ENCODE assay signal across 8 mouse cellular contexts in genomic region chr4:40720910-40721309, GRCm38 (mm10). TPM values are rescaled to one million over a fixed set of nuclear protein-coding genes. Genes with fewer than 3 reads are reported as not detected.
DNase-seq lines count a peak whose midpoint lies in the region; TF ChIP-seq lines count a peak whose summit lies in the region.

No protein-coding gene starts in this region.

- H3K9ac ChIP-seq in heart, adult 2 months (ENCODE audit: low read depth, low read length), result no peak overlapping the region

- H3K9me3 ChIP-seq in megakaryocyte, embryonic 14.5 days, result no peaks in the 10 kb centered on the region

- no peak for DNase-seq in heart, adult 2 months
- no peak for DNase-seq in heart, adult 9 months (ENCODE audit: low spot score in 2 of 2)
- DNase-seq in spleen, postnatal 36 days (ENCODE audit: low spot score in 2 of 2), result peak; percentile 15 to 27
- DNase-seq in spleen, adult 18-20 months, result no peak
- DNase-seq in urinary bladder, postnatal 25 days (ENCODE audit: low spot score), result no peak
- DNase-seq in layer of hippocampus, postnatal 10 days (ENCODE audit: low spot score in 2 of 2), result no peak
- DNase-seq in ovary, postnatal 36 days (ENCODE audit: low spot score), result no peak

- TF ChIP-seq POLR2A in heart, adult 2 months (IDR thresholded peaks at IDR 0.05; ENCODE audit: insufficient read depth, low read depth, low read length), result no peak

- TF ChIP-seq EP300 in heart, adult 2 months (IDR thresholded peaks at IDR 0.05; ENCODE audit: insufficient read depth, low read depth, low read length), result no peak

- intact Hi-C loops in heart, adult 2 months (cut with DNase I), result loop anchor here (10.0 kb wide), 1 partner anchor 744 kb away; the partner anchor contains the start of genes Kif24 and Nudt2

- peaks cover 6% of the 10 kb centered on the region for H3K4me1 ChIP-seq in heart, adult 2 months (ENCODE audit: control insufficient read depth, insufficient read depth, low read length)
- H3K4me1 ChIP-seq in megakaryocyte, embryonic 14.5 days, result peaks cover 36% of the 10 kb centered on the region

- H3K27me3 ChIP-seq in heart, adult 2 months (ENCODE audit: control insufficient read depth, insufficient read depth, low read length), result no peaks in the 10 kb centered on the region
- H3K27me3 ChIP-seq in megakaryocyte, embryonic 14.5 days (replicated peaks), result no peaks in the 10 kb centered on the region

- no peaks in the 10 kb centered on the region; the same call in 1 of the 2 replicates for H3K79me2 ChIP-seq in heart, adult 2 months (replicated peaks; ENCODE audit: control insufficient read depth, insufficient read depth, low read length)

- 88% methylated on average over 8 of the region's 8 CpGs for WGBS in heart, adult 2 months

- peaks cover 30% of the 10 kb centered on the region for H3K36me3 ChIP-seq in heart, adult 2 months (ENCODE audit: control insufficient read depth, insufficient read depth, low read length)
- peaks cover 25% of the 10 kb centered on the region for H3K36me3 ChIP-seq in megakaryocyte, embryonic 14.5 days (replicated peaks; ENCODE audit: low read length)

- no peak for TF ChIP-seq CTCF in heart, adult 2 months (IDR thresholded peaks at IDR 0.05)

- peak overlapping the region; percentile 100 for H3K27ac ChIP-seq in heart, adult 2 months

- no peak overlapping the region for H3K4me3 ChIP-seq in heart, adult 2 months
- H3K4me3 ChIP-seq in megakaryocyte, embryonic 14.5 days (replicated peaks), result peak overlapping the region; percentile 97

RNA-seq across cellular contexts. Expression of gene Dnaja1, which starts 1.0 kb away (rescaled TPM):
- total RNA-seq in heart, adult 2 months (2021), result 100 to 1,000 TPM in 1 of 2 experiments, 10 to 100 TPM in 1; 60.2 to 114 TPM
- 5.9 and 11.5 TPM in 2 replicates for polyA plus RNA-seq in heart, adult 2 months (2012; rRNA removed)
- 0.81 and 43.5 TPM in 2 replicates for polyA plus RNA-seq in megakaryocyte, embryonic 14.5 days (2012; ENCODE audit: insufficient read depth, low replicate concordance)
- 100 to 1,000 TPM; 374 to 409 TPM for total RNA-seq in layer of hippocampus, postnatal 10 days (2021)

RNA-seq across cellular contexts. Expression of gene Aptx, which starts 17.9 kb away (rescaled TPM):
- 10 to 100 TPM; 14.4 to 16.8 TPM for total RNA-seq in heart, adult 2 months (2021)
- 7.6 and 11.2 TPM in 2 replicates for polyA plus RNA-seq in heart, adult 2 months (2012; rRNA removed)
- 7.4 TPM in 1 of 2 replicates, not detected in the other for polyA plus RNA-seq in megakaryocyte, embryonic 14.5 days (2012; ENCODE audit: insufficient read depth, low replicate concordance)
- total RNA-seq in layer of hippocampus, postnatal 10 days (2021), result 10 to 100 TPM; 31.2 to 31.7 TPM

RNA-seq across cellular contexts. Expression of gene Smu1, which starts 36.8 kb away (rescaled TPM):
- total RNA-seq in heart, adult 2 months (2021), result 10 to 100 TPM; 27.0 to 31.7 TPM
- polyA plus RNA-seq in heart, adult 2 months (2012; rRNA removed), result 13.8 and 28.8 TPM in 2 replicates
- polyA plus RNA-seq in megakaryocyte, embryonic 14.5 days (2012; ENCODE audit: insufficient read depth, low replicate concordance), result 8.3 TPM in 1 of 2 replicates, not detected in the other
- total RNA-seq in layer of hippocampus, postnatal 10 days (2021), result 10 to 100 TPM; 42.8 to 47.7 TPM

Comparison
In these comparisons a context has a peak if more than half of its experiments do, and no peak if none do; other contexts are left out.
1. DNase-seq: peak in spleen, postnatal 36 days (2 of 2); none in heart, adult 2 months (0 of 2), heart, adult 9 months (0 of 2), spleen, adult 18-20 months (0 of 2), urinary bladder, postnatal 25 days (single experiment), layer of hippocampus, postnatal 10 days (0 of 2) and ovary, postnatal 36 days (single experiment).